Mouse (Mus musculus) CH12.LX (cell line): ENCODE measurements around the gene Mta2. TPM values are rescaled to one million over a fixed set of nuclear protein-coding genes. Genes with fewer than 3 reads are reported as not detected.

ENCODE experiments used
- DNase-seq: peaks from one replicate; pipeline ENCODE4 v3.0.0-alpha.2; 2013; ENCODE audit errors: extremely low read depth
- H3K27ac ChIP-seq: 2 replicates; pipeline ENCODE4 v1.5.1; 2012; ENCODE audit warnings: low read depth, mild to moderate bottlenecking, control low read depth, moderate library complexity; ENCODE audit not compliant: insufficient read depth
- H3K27me3 ChIP-seq: replicated peaks from 2 replicates; pipeline ENCODE3; 2012; ENCODE audit warnings: inconsistent platforms
- H3K36me3 ChIP-seq, 2 experiments: replicated peaks in 1 of 2; 2 replicates each; pipeline versions ENCODE3 to v1.6.1; 2012; ENCODE audit warnings: inconsistent platforms in 1 of 2, low read length in 1 of 2, mild to moderate bottlenecking in 1 of 2, mixed read lengths in 1 of 2, moderate library complexity in 1 of 2; ENCODE audit not compliant: control insufficient read depth in 1 of 2, insufficient read depth in 1 of 2
- H3K4me1 ChIP-seq, 2 experiments: 2 replicates each; pipeline ENCODE4 v1.6.1; 2012; ENCODE audit warnings: inconsistent platforms in 1 of 2, moderate library complexity in 1 of 2; ENCODE audit not compliant: insufficient read depth in 2 of 2, control insufficient read depth in 1 of 2
- H3K4me2 ChIP-seq: 2 replicates; pipeline ENCODE4 v1.6.1; 2012; ENCODE audit warnings: low read depth, mild to moderate bottlenecking, control low read depth; ENCODE audit not compliant: poor library complexity, insufficient read depth, severe bottlenecking
- H3K4me3 ChIP-seq, 3 experiments: fragments of 150-350 bp in 1 of 3; sonication (generic) in 1 of 3; replicated peaks in 1 of 3; 2 replicates each; pipeline versions ENCODE3 to v1.5.1; 2011 to 2012; ENCODE audit warnings: low read depth in 2 of 3, low read length in 2 of 3, mild to moderate bottlenecking in 2 of 3, moderate library complexity in 2 of 3, control low read depth in 1 of 3, improper control_type of control experiment in 1 of 3, inconsistent platforms in 1 of 3, mixed read lengths in 1 of 3; ENCODE audit not compliant: poor library complexity in 1 of 3
- H3K79me2 ChIP-seq: replicated peaks from 2 replicates; pipeline ENCODE4 v1.6.1; 2012; ENCODE audit warnings: mild to moderate bottlenecking, moderate library complexity; ENCODE audit not compliant: control insufficient read depth, poor library complexity, insufficient read depth, severe bottlenecking; ENCODE audit errors: extremely low read depth
- H3K9ac ChIP-seq: 2 replicates; pipeline ENCODE4 v1.6.1; 2012; ENCODE audit warnings: low read depth, mild to moderate bottlenecking, control low read depth, moderate library complexity; ENCODE audit not compliant: insufficient read depth
- H3K9me3 ChIP-seq: replicated peaks from 2 replicates; pipeline ENCODE3; 2012; ENCODE audit warnings: low read length, inconsistent platforms, mixed read lengths
- BHLHE40 ChIP-seq: IDR thresholded peaks from 2 replicates; pipeline ENCODE4 v1.6.1; 2011; ENCODE audit warnings: mild to moderate bottlenecking, low read depth, low read length, improper control_type of control experiment
- CTCF ChIP-seq, 2 experiments: IDR thresholded peaks in 1 of 2; conservative IDR thresholded peaks in 1 of 2; 2 replicates each; pipeline ENCODE4 v1.5.1; 2011 to 2012; ENCODE audit warnings: low read depth in 2 of 2, low read length in 2 of 2, improper control_type of control experiment in 1 of 2, inconsistent platforms in 1 of 2, mild to moderate bottlenecking in 1 of 2, moderate library complexity in 1 of 2
- E2F4 ChIP-seq: IDR thresholded peaks from 2 replicates; pipeline ENCODE4 v1.6.1; 2011; ENCODE audit warnings: low read depth, low read length, improper control_type of control experiment; ENCODE audit not compliant: insufficient replicate concordance
- ELF1 ChIP-seq: IDR thresholded peaks from 2 replicates; pipeline ENCODE4 v1.6.1; 2014; ENCODE audit warnings: low read depth, mild to moderate bottlenecking, inconsistent platforms, low read length, improper control_type of control experiment
- EP300 ChIP-seq: IDR thresholded peaks from 2 replicates; pipeline ENCODE4 v1.6.1; 2011; ENCODE audit warnings: low read length, improper control_type of control experiment
- HCFC1 ChIP-seq: IDR thresholded peaks from 2 replicates; pipeline ENCODE4 v1.6.1; 2012; ENCODE audit warnings: low read depth, mild to moderate bottlenecking, inconsistent platforms, low read length, improper control_type of control experiment
- JUN ChIP-seq: IDR thresholded peaks from 2 replicates; pipeline ENCODE4 v1.6.1; 2011; ENCODE audit warnings: low read depth, mild to moderate bottlenecking, low read length, improper control_type of control experiment, moderate library complexity; ENCODE audit not compliant: insufficient read depth
- KAT2A ChIP-seq: IDR thresholded peaks from 2 replicates; pipeline ENCODE4 v1.6.1; 2012; ENCODE audit warnings: low read length, improper control_type of control experiment, inconsistent platforms; ENCODE audit not compliant: insufficient replicate concordance
- MAX ChIP-seq: IDR thresholded peaks from 2 replicates; pipeline ENCODE4 v1.6.1; 2011; ENCODE audit warnings: low read length, improper control_type of control experiment
- MAZ ChIP-seq: IDR thresholded peaks from 2 replicates; pipeline ENCODE4 v1.6.1; 2012; ENCODE audit warnings: low read depth, mild to moderate bottlenecking, inconsistent platforms, low read length, improper control_type of control experiment, moderate library complexity
- MXI1 ChIP-seq: IDR thresholded peaks from 2 replicates; pipeline ENCODE4 v1.6.1; 2011; ENCODE audit warnings: mild to moderate bottlenecking, low read depth, low read length, improper control_type of control experiment
- MYC ChIP-seq: IDR thresholded peaks from 2 replicates; pipeline ENCODE4 v1.6.1; 2011; ENCODE audit warnings: low read depth, mild to moderate bottlenecking, improper control_type of control experiment, low read length
- NELFE ChIP-seq: IDR thresholded peaks from 2 replicates; pipeline ENCODE4 v1.6.1; 2011; ENCODE audit warnings: low read depth, low read length, improper control_type of control experiment
- NRF1 ChIP-seq: IDR thresholded peaks from 2 replicates; pipeline ENCODE4 v1.6.1; 2014; ENCODE audit warnings: low read depth, mild to moderate bottlenecking, inconsistent platforms, low read length, improper control_type of control experiment, moderate library complexity
- POLR2A ChIP-seq: IDR thresholded peaks from 2 replicates; pipeline ENCODE4 v1.6.1; 2011; ENCODE audit warnings: low read depth, mild to moderate bottlenecking, improper control_type of control experiment, low read length
- POLR2AphosphoS2 ChIP-seq: IDR thresholded peaks from 2 replicates; pipeline ENCODE4 v1.6.1; 2011; ENCODE audit warnings: low read depth, low read length, improper control_type of control experiment
- RAD21 ChIP-seq: IDR thresholded peaks from 2 replicates; pipeline ENCODE4 v1.6.1; 2011; ENCODE audit warnings: low read depth, mild to moderate bottlenecking, low read length, improper control_type of control experiment, moderate library complexity
- RCOR1 ChIP-seq: conservative IDR thresholded peaks from 2 replicates; pipeline ENCODE4 v1.6.1; 2012; ENCODE audit warnings: low read depth, mild to moderate bottlenecking, inconsistent platforms, low read length, improper control_type of control experiment
- SIN3A ChIP-seq: IDR thresholded peaks from 2 replicates; pipeline ENCODE4 v1.6.1; 2012; ENCODE audit warnings: low read length, improper control_type of control experiment, inconsistent platforms
- TBP ChIP-seq: conservative IDR thresholded peaks from 2 replicates; pipeline ENCODE4 v1.6.1; 2011; ENCODE audit warnings: low read depth, low read length, improper control_type of control experiment
- TCF12 ChIP-seq: IDR thresholded peaks from 2 replicates; pipeline ENCODE4 v1.6.1; 2014; ENCODE audit warnings: low read depth, mild to moderate bottlenecking, inconsistent platforms, low read length, improper control_type of control experiment
- UBTF ChIP-seq: IDR thresholded peaks from 2 replicates; pipeline ENCODE4 v1.6.1; 2012; ENCODE audit warnings: low read depth, mild to moderate bottlenecking, inconsistent platforms, low read length, improper control_type of control experiment, moderate library complexity
- USF1 ChIP-seq: IDR thresholded peaks from 2 replicates; pipeline ENCODE4 v1.6.1; 2014; ENCODE audit warnings: low read depth, mild to moderate bottlenecking, inconsistent platforms, low read length, improper control_type of control experiment
- USF2 ChIP-seq: conservative IDR thresholded peaks from 2 replicates; pipeline ENCODE4 v1.6.1; 2011; ENCODE audit warnings: low read depth, low read length, improper control_type of control experiment
- ZC3H11A ChIP-seq: IDR thresholded peaks from 2 replicates; pipeline ENCODE4 v1.6.1; 2012; ENCODE audit warnings: low read depth, mild to moderate bottlenecking, inconsistent platforms, low read length, improper control_type of control experiment
- ZMIZ1 ChIP-seq: IDR thresholded peaks from 2 replicates; pipeline ENCODE4 v1.6.1; 2012; ENCODE audit warnings: low read depth, mild to moderate bottlenecking, inconsistent platforms, low read length, improper control_type of control experiment
- ZNF384 ChIP-seq: IDR thresholded peaks from 2 replicates; pipeline ENCODE4 v1.6.1; 2012; ENCODE audit warnings: low read depth, low read length, improper control_type of control experiment, inconsistent platforms
- dilution Hi-C: fragments of 300-500 bp; cut with MboI; formaldehyde crosslinking; loops from 2 replicates; pipeline ENCODE4 v1.14.3; 2020; ENCODE audit warnings: low sequenced_read_pairs; ENCODE audit not compliant: extremely low pct_unique_long_range_greater_than_20kb, extremely low pct_ligation_motif_present
- in situ Hi-C: fragments of 300-500 bp; cut with MboI; formaldehyde crosslinking; loops from 3 replicates; pipeline ENCODE4 v1.14.3; 2019; ENCODE audit warnings: low sequenced_read_pairs, low pct_ligation_motif_present, low pct_unique_long_range_greater_than_20kb, mixed read lengths
- polyA plus RNA-seq: library from polyadenylated mRNA; unstranded; fragments of >175 nt; gene quantifications from 2 replicates; pipeline ENCODE4 v1.2.1, GENCODE M21; 2012; ENCODE audit warnings: low read depth; ENCODE audit not compliant: insufficient read length
- total RNA-seq, 2 experiments: library from RNA; depleted of rRNA; stranded (reverse); fragments of 300-350 nt in 1 of 2; fragments of >200 nt in 1 of 2; gene quantifications; 2 replicates each; pipeline ENCODE4 v1.2.3; 2012 to 2014

Mta2 gene
- total and polyA plus RNA-seq, 3 experiments, result 115 to 162 (median 131) TPM

- Histone ChIP-seq H3K9me3 (no peaks in the 10 kb centered on the region), H3K27me3 (no peaks in the 10 kb centered on the region), H3K27ac (peak within 1 kb of the TSS; percentile 75), H3K4me1 (peaks cover 12 to 31% of the 10 kb centered on the region in 2 experiments; a peak in 3 of 4 replicates), H3K4me2 (peak within 1 kb of the TSS; percentile 76), H3K36me3 (peaks cover 39 to 74% of the 10 kb centered on the region in 2 experiments), H3K79me2 (peaks cover 6% of the 10 kb centered on the region; the same call in 1 of the 2 replicates), H3K4me3 (peak within 1 kb of the TSS; percentile 80 to 93 (median 89)), H3K9ac (peak within 1 kb of the TSS; percentile 83)
- peak in 1 of 2 experiments; percentile 78; a peak in 2 of 4 replicates for TF ChIP-seq CTCF (conservative IDR thresholded peaks at IDR 0.05 in 1 of 2, IDR thresholded peaks at IDR 0.05 in 1 of 2; ENCODE audit: low read depth in 2 of 2, low read length in 2 of 2)
- no peak for TF ChIP-seq USF1
- no peak for TF ChIP-seq ZNF384
- peak; percentile 65 for TF ChIP-seq POLR2AphosphoS2
- TF ChIP-seq SIN3A, result peak; percentile 72
- TF ChIP-seq TCF12, result peak; percentile 63; the same call in 1 of the 2 replicates
- no peak for TF ChIP-seq RCOR1
- peak; percentile 62; the same call in 1 of the 2 replicates for TF ChIP-seq POLR2A
- TF ChIP-seq TBP, result no peak
- TF ChIP-seq MAZ, result peak; percentile 91
- TF ChIP-seq USF2, result no peak
- TF ChIP-seq UBTF, result peak; percentile 68; the same call in 1 of the 2 replicates
- peak; percentile 93 for TF ChIP-seq ELF1
- TF ChIP-seq MAX, result peak; percentile 17; the same call in 1 of the 2 replicates
- peak; percentile 35; the same call in 1 of the 2 replicates for TF ChIP-seq NRF1
- TF ChIP-seq ZC3H11A, result no peak
- peak; percentile 27; the same call in 1 of the 2 replicates for TF ChIP-seq MYC
- TF ChIP-seq EP300, result no peak
- 0 out of 2 replicates have a peak, but pooled peaks have one; percentile 53 for TF ChIP-seq KAT2A
- TF ChIP-seq BHLHE40, result no peak
- TF ChIP-seq E2F4, result no peak
- peak; percentile 57; the same call in 1 of the 2 replicates for TF ChIP-seq ZMIZ1
- TF ChIP-seq JUN, result no peak
- peak; percentile 75 for TF ChIP-seq MXI1
- TF ChIP-seq RAD21, result no peak
- peak; percentile 72 for TF ChIP-seq HCFC1
- peak; percentile 64 for TF ChIP-seq NELFE
- in situ Hi-C loops, result no loop called here
- DNase-seq, result peak; percentile 89
- dilution Hi-C loops, result no loop called here
Measured at GRCm38 (mm10) chr19:8929224-8930088, 12.2 kb upstream of the Mta2 start, which contains the start of the genes Rom1 and Eml3. Rom1 (minus strand) TSS chr19:8929356. Eml3 (plus strand) TSS chr19:8929552.
